Mouse (Mus musculus): ENCODE measurements around the gene Olfr220.

The Olfr220 gene

GRCm38 (mm10) chr1:174441782-174442181 lies at the start of gene Olfr220:
Gene Olfr220 (plus strand): TSS chr1:174442082.
- DNase-seq = no peak

- DNase-seq = no peak
These were observed 18.9 kb upstream of the Olfr220 start for GRCm38 (mm10) chr1:174422959-174423358.

DNA sequence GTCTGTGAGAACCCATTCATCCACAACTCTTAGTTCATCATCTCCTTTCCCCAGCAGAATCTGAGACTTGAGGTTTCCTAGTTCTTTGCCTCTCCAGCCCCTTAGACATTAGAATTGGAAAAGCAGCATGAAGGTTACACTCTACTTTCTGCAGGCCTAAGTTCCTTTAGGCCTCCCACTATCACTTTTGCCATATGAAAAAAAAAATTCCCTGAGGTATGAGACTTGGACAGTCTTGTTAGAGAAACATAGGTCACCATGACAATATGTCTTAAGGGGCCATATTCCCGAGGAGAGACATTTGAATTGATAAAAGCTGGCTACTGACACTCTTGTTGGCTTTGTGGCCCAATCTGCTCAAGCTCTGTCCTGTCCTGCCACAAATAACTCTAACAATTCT lies 18.1 kb upstream of the Olfr220 start, which contains the start of gene Olfr414:
Gene Olfr414, plus strand, starts transcription at position 301 of the 400 bp plus-strand sequence.
- DNase-seq = no peak

DNA sequence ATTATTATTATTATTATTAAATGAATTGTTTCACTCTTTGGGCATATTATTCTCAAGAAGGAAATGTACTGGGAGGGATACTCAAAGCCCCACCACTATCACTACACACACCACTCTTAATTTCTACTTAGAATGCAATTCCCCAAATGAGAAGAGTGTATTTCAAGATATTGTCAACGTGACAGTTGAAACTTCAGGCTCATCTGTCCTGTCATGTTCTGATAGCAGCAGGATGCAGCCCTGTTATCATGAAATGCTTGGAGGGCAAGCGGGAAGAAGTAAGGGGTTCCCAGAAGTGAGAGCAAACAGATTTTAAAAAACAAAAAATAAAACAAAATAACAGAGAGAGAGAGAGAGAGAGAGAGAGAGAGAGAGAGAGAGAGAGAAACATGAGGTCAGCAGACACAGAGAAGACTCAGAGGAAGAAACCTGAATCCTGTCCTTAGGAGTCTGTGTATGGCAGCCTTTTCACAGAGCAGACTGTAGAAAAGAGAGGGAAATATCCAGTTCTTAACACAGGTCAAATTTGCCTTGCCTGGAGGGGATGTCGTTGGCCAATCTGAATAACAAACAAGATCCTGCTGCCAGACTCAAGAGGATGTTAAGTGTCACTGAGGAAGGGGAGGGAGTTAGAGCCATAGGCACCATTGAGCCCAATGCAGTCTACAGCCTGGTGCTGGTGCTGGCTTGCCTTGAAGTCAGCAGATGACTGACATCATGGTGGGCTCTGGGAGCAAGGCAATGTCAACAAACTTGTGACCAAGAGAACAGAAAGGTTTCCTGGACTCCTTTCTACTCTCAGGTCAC lies 15.5 kb upstream of the Olfr220 start:
- DNase-seq = no peak

- no peak for DNase-seq
These were observed 14.5 kb upstream of the Olfr220 start for GRCm38 (mm10) chr1:174427402-174427801.

DNA sequence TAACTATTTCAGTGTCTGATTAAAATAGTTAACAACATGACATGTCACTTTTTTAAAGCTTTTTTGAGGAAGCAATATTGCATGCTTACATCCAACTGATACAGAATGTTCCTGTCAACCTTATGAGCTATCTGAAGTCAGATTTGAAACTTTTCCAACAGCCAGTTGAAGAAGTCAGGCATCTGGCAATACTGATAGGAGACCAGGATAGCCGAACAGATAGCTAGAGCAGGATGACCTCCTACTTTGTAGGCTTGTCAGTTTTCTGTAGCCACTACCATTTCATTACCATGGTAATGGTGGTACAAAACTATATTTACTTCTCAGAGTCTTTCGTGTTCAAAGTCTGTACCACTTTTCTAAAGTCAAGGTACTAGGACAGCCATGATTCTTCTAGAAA lies 13.5 kb upstream of the Olfr220 start:
- DNase-seq = no peak

GRCm38 (mm10) chr1:174434121-174434520 lies 7.8 kb upstream of the Olfr220 start:
- no peak for DNase-seq

DNA sequence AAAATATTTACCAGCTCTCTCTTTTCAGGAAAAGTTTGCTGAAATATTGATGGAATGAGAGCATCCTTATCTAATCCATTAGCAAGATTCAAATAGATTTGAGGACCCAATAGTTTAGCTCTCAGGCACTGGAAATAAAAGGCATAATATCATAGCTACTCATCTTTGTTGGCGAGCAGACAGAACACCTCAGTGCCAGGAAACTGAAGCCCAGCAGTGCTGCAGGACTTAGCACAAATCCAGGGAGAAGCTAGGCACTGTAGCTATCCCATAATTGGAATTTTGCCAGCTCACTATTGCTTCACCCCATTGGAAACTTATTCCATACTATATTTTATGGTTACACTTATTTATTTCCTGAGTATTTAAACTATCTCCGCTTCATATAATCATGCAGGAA lies 13.2 kb downstream of the Olfr220 start:
- DNase-seq = no peak

DNA sequence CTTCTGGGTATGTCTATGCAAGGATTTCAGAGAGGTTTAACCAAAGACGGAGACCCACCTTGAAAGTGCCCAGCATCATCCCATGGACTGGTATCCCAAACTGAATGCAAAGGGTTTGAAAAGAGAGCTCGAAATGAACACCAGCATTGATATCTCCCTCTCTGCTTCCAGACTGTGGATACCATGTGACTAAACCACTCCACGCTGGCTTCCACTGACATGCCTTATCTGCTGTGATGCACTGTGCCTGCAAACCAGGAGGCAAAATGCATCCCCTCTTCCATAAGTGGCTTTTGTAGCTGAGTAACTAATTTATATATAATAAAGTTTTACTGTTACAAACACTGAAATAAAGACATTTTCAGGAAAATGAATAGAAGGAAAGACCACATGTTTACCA lies 23.5 kb downstream of the Olfr220 start:
- no peak for DNase-seq

GRCm38 (mm10) chr1:174466240-174466639 lies 24.4 kb downstream of the Olfr220 start:
- no peak for DNase-seq

- peak; percentile 12 for DNase-seq
These were observed 27.9 kb downstream of the Olfr220 start for GRCm38 (mm10) chr1:174469736-174470135.

DNA sequence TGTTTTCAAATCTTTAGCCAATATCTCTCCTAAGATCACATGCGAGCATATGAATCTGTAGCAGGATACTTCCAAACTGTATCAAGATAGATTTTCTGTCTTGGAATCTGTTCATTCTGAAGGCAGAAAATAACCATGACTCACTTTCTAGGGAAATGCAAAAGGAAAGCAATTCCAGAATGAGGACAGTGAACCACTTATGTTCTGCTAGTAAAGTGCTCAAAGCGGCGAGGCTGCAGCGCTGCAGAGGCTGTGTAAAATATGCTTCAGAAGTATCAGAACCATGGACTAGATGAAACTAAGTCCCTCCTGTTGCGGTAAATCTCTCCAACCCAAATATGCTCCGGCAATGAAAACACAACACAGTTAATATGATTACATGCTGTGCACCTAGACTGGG lies 40.7 kb downstream of the Olfr220 start:
- DNase-seq = peak; percentile 15

GRCm38 (mm10) chr1:174500064-174500463 lies 58.2 kb downstream of the Olfr220 start:
- DNase-seq = no peak
